Mouse (Mus musculus): ENCODE results near the gene D430042O09Rik. TPM values are rescaled to one million over a fixed set of nuclear protein-coding genes. Genes with fewer than 3 reads are reported as not detected.
A peak's percentile ranks its signal among the peaks of the same experiment; 100 is the strongest.

The D430042O09Rik gene
- total RNA-seq, 2 experiments from 2014 or later, result 29.2 to 35.2 TPM

GRCm38 (mm10) chr7:125871404-125872201 is 163.9 kb downstream of the D430042O09Rik start:
- DNase-seq (ENCODE audit: low spot score in 2 of 2), result peak in 1 of 2 experiments; percentile 53

GRCm38 (mm10) chr7:125872202-125872580 is 164.5 kb downstream of the D430042O09Rik start:
- no peak for DNase-seq (ENCODE audit: low spot score in 2 of 2)

GRCm38 (mm10) chr7:125872874-125873273 is 165.2 kb downstream of the D430042O09Rik start:
- DNase-seq (ENCODE audit: low spot score in 2 of 2), result no peak

- no peak for DNase-seq (ENCODE audit: low spot score in 2 of 2)
Measured at GRCm38 (mm10) chr7:125873971-125874495, 166.3 kb downstream of the D430042O09Rik start.

GRCm38 (mm10) chr7:125878040-125878439 is 170.4 kb downstream of the D430042O09Rik start:
- DNase-seq (ENCODE audit: low spot score in 2 of 2), result no peak

- no peak for DNase-seq (ENCODE audit: low spot score in 2 of 2)
Measured at GRCm38 (mm10) chr7:125883232-125883631, 175.5 kb downstream of the D430042O09Rik start.

- no peak for DNase-seq (ENCODE audit: low spot score in 2 of 2)
Measured at GRCm38 (mm10) chr7:125886116-125886680, 178.5 kb downstream of the D430042O09Rik start.

GRCm38 (mm10) chr7:125887124-125887523 is 179.4 kb downstream of the D430042O09Rik start:
- no peak for DNase-seq (ENCODE audit: low spot score in 2 of 2)

- no peak for DNase-seq (ENCODE audit: low spot score in 2 of 2)
Measured at GRCm38 (mm10) chr7:125887761-125888160, 180.1 kb downstream of the D430042O09Rik start.

GRCm38 (mm10) chr7:125888373-125888772 is 180.7 kb downstream of the D430042O09Rik start:
- peak; percentile 66 to 83 for DNase-seq (ENCODE audit: low spot score in 2 of 2)

- DNase-seq (ENCODE audit: low spot score in 2 of 2), result no peak
Measured at GRCm38 (mm10) chr7:125893621-125894020, 185.9 kb downstream of the D430042O09Rik start.

GRCm38 (mm10) chr7:125897059-125897458 is 189.4 kb downstream of the D430042O09Rik start:
- DNase-seq (ENCODE audit: low spot score in 2 of 2), result peak; percentile 57 to 71

- peak; percentile 79 to 89 for DNase-seq (ENCODE audit: low spot score in 2 of 2)
Measured at GRCm38 (mm10) chr7:125899036-125899435, 191.3 kb downstream of the D430042O09Rik start.

- no peak for DNase-seq (ENCODE audit: low spot score in 2 of 2)
Measured at GRCm38 (mm10) chr7:125899916-125900315, 192.2 kb downstream of the D430042O09Rik start.

GRCm38 (mm10) chr7:125900386-125901161 is 192.9 kb downstream of the D430042O09Rik start:
- no peak for DNase-seq (ENCODE audit: low spot score in 2 of 2)

GRCm38 (mm10) chr7:125920801-125921200 is 213.1 kb downstream of the D430042O09Rik start:
- DNase-seq (ENCODE audit: low spot score in 2 of 2), result no peak

GRCm38 (mm10) chr7:125924044-125924443 is 216.4 kb downstream of the D430042O09Rik start:
- DNase-seq (ENCODE audit: low spot score in 2 of 2), result no peak
